Mouse (Mus musculus) stomach, postnatal 0 days (tissue): ENCODE measurements around the gene Gbf1.

Source experiments
- CTCF ChIP-seq: IDR thresholded peaks from 2 replicates; pipeline ENCODE4 v1.5.1; 2016; ENCODE audit warnings: antibody characterized with exemption, low read depth, mild to moderate bottlenecking, moderate library complexity
- EP300 ChIP-seq: optimal IDR thresholded peaks from 2 replicates; pipeline ENCODE3; 2016; ENCODE audit warnings: antibody characterized with exemption

DNA sequence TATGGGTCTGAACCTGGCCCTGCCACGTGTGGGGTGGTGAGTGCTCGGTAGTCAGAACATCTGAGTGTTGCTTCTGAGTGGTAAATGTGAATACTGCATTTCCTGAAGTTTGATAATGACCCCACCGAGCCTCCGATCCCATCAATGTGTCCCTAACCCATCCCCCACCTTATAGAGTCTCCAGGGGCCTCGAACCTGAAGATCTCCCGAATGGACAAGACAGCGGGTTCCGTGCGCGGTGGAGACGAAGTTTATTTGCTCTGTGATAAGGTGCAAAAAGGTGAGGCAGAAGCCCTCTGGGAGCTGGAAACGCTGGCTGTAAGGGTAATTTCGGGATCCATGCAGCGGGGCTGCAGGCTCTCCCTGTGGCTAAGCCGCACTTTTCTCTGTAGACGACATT is 155.5 kb downstream of the Gbf1 start:
- no peak for TF ChIP-seq CTCF
- no peak for TF ChIP-seq EP300
